Mouse (Mus musculus) limb, embryonic 12.5 days (tissue): ENCODE measurements around the gene Frmpd1. TPM values are rescaled to one million over a fixed set of nuclear protein-coding genes. Genes with fewer than 3 reads are reported as not detected.

ENCODE experiments used
- ATAC-seq: fragments of 200-750 bp; cut with Nextera tagmentation; 2 replicates; pipeline ENCODE4 v1.8.0; 2017; ENCODE audit warnings: low read depth, moderate TSS enrichment; ENCODE audit not compliant: insufficient number of reproducible peaks, insufficient read depth, low FRiP score, low TSS enrichment
- H3K27ac ChIP-seq: fragments of 300-500 bp; sonication (generic); 2 replicates; pipeline ENCODE4 v1.5.1; 2016; ENCODE audit warnings: mild to moderate bottlenecking, moderate library complexity
- H3K27me3 ChIP-seq: fragments of 300-500 bp; sonication (generic); 2 replicates; pipeline ENCODE4 v1.6.1; 2016; ENCODE audit warnings: mild to moderate bottlenecking, moderate library complexity
- H3K36me3 ChIP-seq: fragments of 300-500 bp; sonication (generic); 2 replicates; pipeline ENCODE4 v1.6.1; 2016; ENCODE audit warnings: mild to moderate bottlenecking, moderate library complexity
- H3K4me1 ChIP-seq: fragments of 300-500 bp; sonication (generic); replicated peaks from 2 replicates; pipeline ENCODE4 v1.6.1; 2016
- H3K4me2 ChIP-seq: fragments of 300-500 bp; sonication (generic); 2 replicates; pipeline ENCODE4 v1.6.1; 2016; ENCODE audit warnings: mild to moderate bottlenecking, moderate library complexity
- H3K4me3 ChIP-seq: fragments of 300-500 bp; sonication (generic); replicated peaks from 2 replicates; pipeline ENCODE4 v1.5.1; 2016; ENCODE audit warnings: mild to moderate bottlenecking
- H3K9ac ChIP-seq: fragments of 300-500 bp; sonication (generic); replicated peaks from 2 replicates; pipeline ENCODE4 v1.6.1; 2016; ENCODE audit warnings: mild to moderate bottlenecking, moderate library complexity
- H3K9me3 ChIP-seq: fragments of 300-500 bp; sonication (generic); 2 replicates; pipeline ENCODE4 v1.6.1; 2016; ENCODE audit warnings: mild to moderate bottlenecking, moderate library complexity
- WGBS: fragments of 180-500 bp; shearing (Covaris S2); methylation state at CpG from one replicate; pipeline ENCODE4 v1.1.7; 2016; 5-methylcytosine and 5-hydroxymethylcytosine counted together
- polyA plus RNA-seq: library from polyadenylated mRNA; unstranded; fragments of >200 nt; fragmentation: Nextera tagmentation; extraction: Ambion mirVana; gene quantifications from 2 replicates; pipeline ENCODE4 v1.2.1, GENCODE M21; 2016

Frmpd1 gene
- polyA plus RNA-seq, 1 experiment from 2014 or later, result 3.6 TPM

DNA sequence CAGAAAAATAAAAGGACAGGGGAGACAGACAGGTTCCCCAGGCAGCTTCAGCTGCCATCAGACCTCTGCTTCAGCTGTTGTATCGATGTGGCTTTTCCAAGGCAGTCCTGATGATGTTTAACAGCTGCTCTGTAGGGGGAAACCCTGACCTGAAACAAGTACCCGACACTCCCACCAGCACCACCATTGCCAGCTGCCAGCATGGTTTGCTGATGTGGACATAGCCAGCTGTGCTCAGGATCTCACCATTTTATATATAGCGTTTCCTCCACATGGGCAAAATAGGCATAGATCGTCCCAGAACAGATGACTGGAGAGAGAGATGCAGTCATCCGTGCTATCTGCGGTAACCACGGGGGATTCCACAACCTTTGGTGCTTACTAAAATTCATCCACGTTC lies 91.1 kb downstream of the Frmpd1 start:
- no peak overlapping the region for H3K4me3 ChIP-seq
- H3K27me3 ChIP-seq, result no peaks in the 10 kb centered on the region
- H3K9ac ChIP-seq, result no peak overlapping the region
- WGBS, result 79% methylated on average over 8 of the region's 8 CpGs
- H3K4me1 ChIP-seq, result peaks cover 8% of the 10 kb centered on the region
- H3K36me3 ChIP-seq, result no peaks in the 10 kb centered on the region
- H3K4me2 ChIP-seq, result no peak overlapping the region
- no peaks in the 10 kb centered on the region for H3K9me3 ChIP-seq
- H3K27ac ChIP-seq, result no peak overlapping the region
- ATAC-seq, result no peak

- no peaks in the 10 kb centered on the region for H3K9me3 ChIP-seq
- H3K9ac ChIP-seq, result 0 out of 2 replicates have a peak overlapping the region, but pooled peaks have one; percentile 23
- ATAC-seq, result no peak
- H3K4me3 ChIP-seq, result no peak overlapping the region
- no peaks in the 10 kb centered on the region for H3K36me3 ChIP-seq
- WGBS, result 65% methylated on average over 8 of the region's 8 CpGs
- H3K27me3 ChIP-seq, result no peaks in the 10 kb centered on the region; the same call in 1 of the 2 replicates
- no peak overlapping the region for H3K27ac ChIP-seq
- H3K4me1 ChIP-seq, result no peaks in the 10 kb centered on the region
- H3K4me2 ChIP-seq, result no peak overlapping the region
Measured at GRCm38 (mm10) chr4:45279292-45279691, 94.6 kb downstream of the Frmpd1 start.

- ATAC-seq, result no peak
- H3K9ac ChIP-seq, result no peak overlapping the region
- H3K4me1 ChIP-seq, result no peaks in the 10 kb centered on the region
- H3K9me3 ChIP-seq, result no peaks in the 10 kb centered on the region
- no peak overlapping the region for H3K27ac ChIP-seq
- no peak overlapping the region for H3K4me3 ChIP-seq
- WGBS, result 22% methylated on average over 4 of the region's 4 CpGs
- no peak overlapping the region for H3K4me2 ChIP-seq
- no peaks in the 10 kb centered on the region for H3K36me3 ChIP-seq
- no peaks in the 10 kb centered on the region; the same call in 1 of the 2 replicates for H3K27me3 ChIP-seq
Measured at GRCm38 (mm10) chr4:45279981-45280548, 95.4 kb downstream of the Frmpd1 start.

DNA sequence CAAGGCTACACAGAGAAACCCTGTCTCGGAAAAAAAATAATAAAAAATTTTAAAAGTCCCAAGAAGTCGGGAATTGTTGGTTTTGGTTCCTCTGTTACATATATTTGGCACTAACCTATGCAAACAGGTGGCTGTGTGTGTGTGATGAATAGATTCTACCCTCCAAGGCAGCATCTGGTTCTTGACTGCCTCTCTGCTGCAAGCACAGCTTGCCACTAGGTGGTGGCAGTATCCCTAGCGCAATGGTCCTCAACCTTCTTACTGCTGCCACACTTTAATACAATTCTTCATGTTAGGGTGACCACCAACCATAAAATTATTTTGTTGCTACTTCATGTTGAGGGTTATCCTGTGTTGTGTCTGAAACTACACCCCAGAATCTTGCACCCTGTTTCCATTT lies 101.6 kb downstream of the Frmpd1 start:
- Histone ChIP-seq H3K4me2 (no peak overlapping the region), H3K4me3 (no peak overlapping the region), H3K27ac (no peak overlapping the region), H3K4me1 (no peaks in the 10 kb centered on the region), H3K27me3 (no peaks in the 10 kb centered on the region; the same call in 1 of the 2 replicates), H3K36me3 (no peaks in the 10 kb centered on the region), H3K9ac (no peak overlapping the region), H3K9me3 (no peaks in the 10 kb centered on the region)
- ATAC-seq, result no peak
- 52% methylated on average over 3 of the region's 3 CpGs for WGBS

GRCm38 (mm10) chr4:45287906-45288305 lies 103.2 kb downstream of the Frmpd1 start:
- no peak overlapping the region for H3K4me2 ChIP-seq
- no peaks in the 10 kb centered on the region for H3K4me1 ChIP-seq
- H3K4me3 ChIP-seq, result no peak overlapping the region
- no peak overlapping the region for H3K9ac ChIP-seq
- no peak for ATAC-seq
- 88% methylated on average over 5 of the region's 5 CpGs for WGBS
- H3K27ac ChIP-seq, result no peak overlapping the region
- no peaks in the 10 kb centered on the region for H3K27me3 ChIP-seq
- H3K9me3 ChIP-seq, result no peaks in the 10 kb centered on the region
- no peaks in the 10 kb centered on the region for H3K36me3 ChIP-seq

DNA sequence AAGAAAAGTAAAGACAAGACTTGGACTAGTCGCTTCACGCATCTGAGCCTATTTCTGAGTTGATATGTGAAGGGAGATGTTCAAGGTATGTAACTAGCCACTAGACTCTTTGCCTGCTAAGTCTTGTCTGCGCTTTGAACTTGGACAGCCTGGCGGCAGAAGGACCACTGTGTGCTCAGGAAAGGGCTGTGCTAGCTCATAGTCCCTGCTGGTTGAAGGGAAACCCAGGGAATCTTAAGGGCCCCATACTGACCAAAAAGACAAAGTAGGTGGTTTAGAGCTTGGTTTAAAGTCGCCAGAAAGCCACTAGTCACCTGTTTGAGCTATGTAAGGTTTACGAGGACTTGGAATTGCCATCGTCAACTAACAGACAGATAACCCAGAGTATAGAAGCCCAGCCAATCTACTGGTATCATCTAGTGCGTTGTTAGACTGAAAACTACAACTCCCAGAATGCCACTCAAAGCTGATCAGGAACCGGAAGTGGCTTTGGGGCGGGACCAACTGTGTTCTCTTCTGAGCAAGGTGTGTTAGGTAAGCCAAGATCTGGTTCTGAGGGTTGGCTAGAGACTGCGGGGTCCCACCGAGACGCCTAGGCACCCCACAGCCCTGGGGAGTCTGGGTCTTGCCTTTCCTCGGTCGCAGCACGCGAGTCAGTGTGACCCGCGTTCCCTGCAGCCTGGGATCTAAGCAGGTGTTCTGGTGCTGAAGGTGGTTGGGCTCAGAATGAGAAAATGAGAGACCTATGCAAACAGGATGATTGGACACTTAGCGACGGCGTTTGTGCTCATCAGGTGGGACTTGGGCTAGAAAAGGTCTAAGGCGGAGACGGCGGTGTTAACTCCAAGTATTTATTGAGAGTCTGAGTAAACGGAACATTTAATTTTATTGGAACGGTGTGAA lies 112.2 kb downstream of the Frmpd1 start, which contains the start of gene Trmt10b:
Gene Trmt10b, plus strand, starts transcription at position 466 of the 903 bp plus-strand sequence.
- H3K36me3 ChIP-seq, result peaks cover 17% of the 10 kb centered on the region
- ATAC-seq, result peak; percentile 84
- H3K4me2 ChIP-seq, result peak within 1 kb of the TSS; percentile 70
- no peaks in the 10 kb centered on the region for H3K27me3 ChIP-seq
- peak within 1 kb of the TSS; percentile 56 for H3K9ac ChIP-seq
- 20% methylated on average over 27 of the region's 27 CpGs for WGBS
- H3K4me3 ChIP-seq, result peak within 1 kb of the TSS; percentile 63
- H3K27ac ChIP-seq, result no peak within 1 kb of the TSS
- peaks cover 7% of the 10 kb centered on the region; the same call in 1 of the 2 replicates for H3K4me1 ChIP-seq
- no peaks in the 10 kb centered on the region for H3K9me3 ChIP-seq

GRCm38 (mm10) chr4:45305536-45305935 lies 120.9 kb downstream of the Frmpd1 start:
- WGBS, result 98% methylated on average over 14 of the region's 14 CpGs

GRCm38 (mm10) chr4:45308046-45308445 lies 123.4 kb downstream of the Frmpd1 start:
- WGBS, result 41% methylated on average over 11 of the region's 11 CpGs
- Histone ChIP-seq H3K27ac (no peak overlapping the region), H3K9me3 (no peaks in the 10 kb centered on the region), H3K36me3 (peaks cover 61% of the 10 kb centered on the region), H3K4me1 (no peaks in the 10 kb centered on the region), H3K4me3 (no peak overlapping the region), H3K9ac (no peak overlapping the region), H3K27me3 (no peaks in the 10 kb centered on the region), H3K4me2 (no peak overlapping the region)
- ATAC-seq, result no peak

More at GRCm38 (mm10) chr4:45305536-45305935, 120.9 kb downstream of the Frmpd1 start:
- Histone ChIP-seq H3K9ac (no peak overlapping the region), H3K4me1 (no peaks in the 10 kb centered on the region), H3K36me3 (peaks cover 69% of the 10 kb centered on the region), H3K4me3 (no peak overlapping the region), H3K9me3 (no peaks in the 10 kb centered on the region), H3K4me2 (no peak overlapping the region), H3K27me3 (no peaks in the 10 kb centered on the region), H3K27ac (no peak overlapping the region)
- no peak for ATAC-seq

GRCm38 (mm10) chr4:45308606-45309005 lies 123.9 kb downstream of the Frmpd1 start:
- H3K9ac ChIP-seq, result no peak overlapping the region
- no peak overlapping the region for H3K4me3 ChIP-seq
- no peaks in the 10 kb centered on the region for H3K27me3 ChIP-seq
- WGBS, result 87% methylated on average over 6 of the region's 6 CpGs
- no peak for ATAC-seq
- no peak overlapping the region for H3K4me2 ChIP-seq
- H3K27ac ChIP-seq, result no peak overlapping the region
- no peaks in the 10 kb centered on the region for H3K4me1 ChIP-seq
- peaks cover 61% of the 10 kb centered on the region for H3K36me3 ChIP-seq
- H3K9me3 ChIP-seq, result no peaks in the 10 kb centered on the region

GRCm38 (mm10) chr4:45311056-45311455 lies 126.4 kb downstream of the Frmpd1 start:
- no peak for ATAC-seq
- H3K4me2 ChIP-seq, result no peak overlapping the region
- H3K4me1 ChIP-seq, result no peaks in the 10 kb centered on the region
- no peaks in the 10 kb centered on the region for H3K9me3 ChIP-seq
- H3K4me3 ChIP-seq, result no peak overlapping the region
- H3K36me3 ChIP-seq, result peaks cover 60% of the 10 kb centered on the region
- H3K27me3 ChIP-seq, result no peaks in the 10 kb centered on the region
- no peak overlapping the region for H3K9ac ChIP-seq
- H3K27ac ChIP-seq, result no peak overlapping the region
- WGBS, result 95% methylated on average over 2 of the region's 2 CpGs

DNA sequence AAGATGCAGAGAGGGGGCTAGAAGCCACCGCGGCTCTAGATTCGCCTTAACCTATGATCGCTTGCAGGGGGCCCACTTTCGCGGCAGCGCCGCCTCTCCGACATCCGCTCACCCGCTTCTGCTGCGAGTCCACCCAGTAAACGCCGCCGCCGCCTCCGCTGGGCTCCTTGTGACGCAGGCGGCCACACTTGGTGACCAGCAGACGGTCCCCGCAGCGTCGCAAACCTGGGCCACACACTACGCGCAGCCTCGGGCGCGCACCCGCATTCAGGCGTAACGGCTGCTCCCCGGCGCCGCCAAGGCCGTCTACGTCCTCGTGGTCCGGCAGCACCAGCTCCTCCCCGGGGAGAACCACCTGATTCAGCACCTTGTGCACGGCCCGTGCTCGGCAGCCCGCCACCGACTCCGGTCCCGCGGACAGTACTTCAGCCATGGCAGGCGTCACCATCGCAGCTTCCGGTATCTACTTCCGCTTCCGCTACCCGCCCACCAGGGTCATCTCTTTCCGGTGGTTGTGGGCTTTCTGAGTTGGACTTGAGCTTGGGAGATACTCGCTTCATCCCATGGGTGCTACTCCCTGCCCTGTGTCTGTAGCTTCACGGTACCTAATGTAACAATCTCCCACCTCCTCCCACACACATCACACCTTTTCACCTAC lies 135.6 kb downstream of the Frmpd1 start:
- Histone ChIP-seq H3K9ac (peak overlapping the region; percentile 87), H3K27ac (peak overlapping the region; percentile 83), H3K36me3 (peaks cover 30% of the 10 kb centered on the region), H3K4me1 (peaks cover 9% of the 10 kb centered on the region), H3K4me2 (peak overlapping the region; percentile 75), H3K27me3 (peaks cover 6% of the 10 kb centered on the region), H3K4me3 (peak overlapping the region; percentile 96), H3K9me3 (no peaks in the 10 kb centered on the region)
- peak; percentile 59 for ATAC-seq
- WGBS, result under 1% methylated on average over 56 of the region's 56 CpGs
